Mouse (Mus musculus): ENCODE results near the gene Abr. TPM values are rescaled to one million over a fixed set of nuclear protein-coding genes. Genes with fewer than 3 reads are reported as not detected.

Gene Abr
- polyA plus RNA-seq, 1 experiment from 2014 or later: 25.8 TPM

GRCm38 (mm10) chr11:76505106-76505505, 117.0 kb downstream of the Abr start:
- Histone ChIP-seq H3K4me1 (ENCODE audit: control insufficient read depth in 2 of 2, insufficient read depth in 2 of 2, low read length in 2 of 2) (peaks cover 12 to 21% of the 10 kb centered on the region in 2 experiments; a peak in 2 of 4 replicates), H3K9me3 (ENCODE audit: control insufficient read depth, low read length) (no peaks in the 10 kb centered on the region), H3K36me3 (ENCODE audit: control insufficient read depth, insufficient read depth, low read length) (no peaks in the 10 kb centered on the region), H3K27ac (replicated peaks in 1 of 2; ENCODE audit: control insufficient read depth in 1 of 2, insufficient read depth in 1 of 2, low read depth in 2 of 2, low read length in 2 of 2) (no peak overlapping the region), H3K9ac (ENCODE audit: low read length) (no peak overlapping the region), H3K27me3 (ENCODE audit: control insufficient read depth, insufficient read depth, low read length) (no peaks in the 10 kb centered on the region), H3K4me2 (ENCODE audit: low read length) (no peak overlapping the region), H3K4me3 (ENCODE audit: control insufficient read depth in 1 of 2, insufficient read depth in 1 of 2, low read depth in 1 of 2, low read length in 2 of 2) (no peak overlapping the region)
- WGBS: 85% methylated on average over 1 of the region's 1 CpGs
- no peak for ATAC-seq (ENCODE audit: insufficient number of reproducible peaks, insufficient read depth, low FRiP score, low read depth)

GRCm38 (mm10) chr11:76504058-76504457, 118.1 kb downstream of the Abr start:
- H3K9me3 ChIP-seq (ENCODE audit: control insufficient read depth, low read length): no peaks in the 10 kb centered on the region
- H3K36me3 ChIP-seq (ENCODE audit: control insufficient read depth, insufficient read depth, low read length): no peaks in the 10 kb centered on the region
- H3K4me2 ChIP-seq (ENCODE audit: low read length): no peak overlapping the region
- 49% methylated on average over 5 of the region's 5 CpGs for WGBS
- ATAC-seq (ENCODE audit: insufficient number of reproducible peaks, insufficient read depth, low FRiP score, low read depth): no peak
- H3K27me3 ChIP-seq (ENCODE audit: control insufficient read depth, insufficient read depth, low read length): no peaks in the 10 kb centered on the region
- H3K4me3 ChIP-seq (ENCODE audit: control insufficient read depth in 1 of 2, insufficient read depth in 1 of 2, low read depth in 1 of 2, low read length in 2 of 2): no peak overlapping the region
- peaks cover 9 to 22% of the 10 kb centered on the region in 2 experiments; a peak in 3 of 4 replicates for H3K4me1 ChIP-seq (ENCODE audit: control insufficient read depth in 2 of 2, insufficient read depth in 2 of 2, low read length in 2 of 2)
- no peak overlapping the region for H3K27ac ChIP-seq (replicated peaks in 1 of 2; ENCODE audit: control insufficient read depth in 1 of 2, insufficient read depth in 1 of 2, low read depth in 2 of 2, low read length in 2 of 2)
- no peak overlapping the region for H3K9ac ChIP-seq (ENCODE audit: low read length)

GRCm38 (mm10) chr11:76499987-76500386, 122.1 kb downstream of the Abr start:
- Histone ChIP-seq H3K27ac (replicated peaks in 1 of 2; ENCODE audit: control insufficient read depth in 1 of 2, insufficient read depth in 1 of 2, low read depth in 2 of 2, low read length in 2 of 2) (peak overlapping the region; percentile 6 to 7; a peak in 1 of 4 replicates), H3K9me3 (ENCODE audit: control insufficient read depth, low read length) (no peaks in the 10 kb centered on the region), H3K4me3 (ENCODE audit: control insufficient read depth in 1 of 2, insufficient read depth in 1 of 2, low read depth in 1 of 2, low read length in 2 of 2) (no peak overlapping the region), H3K27me3 (ENCODE audit: control insufficient read depth, insufficient read depth, low read length) (no peaks in the 10 kb centered on the region), H3K9ac (ENCODE audit: low read length) (no peak overlapping the region), H3K36me3 (ENCODE audit: control insufficient read depth, insufficient read depth, low read length) (no peaks in the 10 kb centered on the region), H3K4me2 (ENCODE audit: low read length) (no peak overlapping the region), H3K4me1 (ENCODE audit: control insufficient read depth in 2 of 2, insufficient read depth in 2 of 2, low read length in 2 of 2) (peaks cover 34 to 52% of the 10 kb centered on the region in 2 experiments)
- WGBS: 14% methylated on average over 1 of the region's 1 CpGs
- ATAC-seq (ENCODE audit: insufficient number of reproducible peaks, insufficient read depth, low FRiP score, low read depth): no peak

- no peak for ATAC-seq (ENCODE audit: insufficient number of reproducible peaks, insufficient read depth, low FRiP score, low read depth)
- Histone ChIP-seq H3K36me3 (ENCODE audit: control insufficient read depth, insufficient read depth, low read length) (no peaks in the 10 kb centered on the region), H3K27ac (replicated peaks in 1 of 2; ENCODE audit: control insufficient read depth in 1 of 2, insufficient read depth in 1 of 2, low read depth in 2 of 2, low read length in 2 of 2) (peak overlapping the region; percentile 6 to 7; a peak in 2 of 4 replicates), H3K9me3 (ENCODE audit: control insufficient read depth, low read length) (no peaks in the 10 kb centered on the region), H3K4me2 (ENCODE audit: low read length) (no peak overlapping the region), H3K4me1 (ENCODE audit: control insufficient read depth in 2 of 2, insufficient read depth in 2 of 2, low read length in 2 of 2) (peaks cover 34 to 52% of the 10 kb centered on the region in 2 experiments), H3K4me3 (ENCODE audit: control insufficient read depth in 1 of 2, insufficient read depth in 1 of 2, low read depth in 1 of 2, low read length in 2 of 2) (no peak overlapping the region), H3K9ac (ENCODE audit: low read length) (no peak overlapping the region), H3K27me3 (ENCODE audit: control insufficient read depth, insufficient read depth, low read length) (no peaks in the 10 kb centered on the region)
- WGBS: 40% methylated on average over 7 of the region's 7 CpGs
Measured at GRCm38 (mm10) chr11:76499564-76499963, 122.5 kb downstream of the Abr start.

- WGBS: 64% methylated on average over 4 of the region's 4 CpGs
- Histone ChIP-seq H3K36me3 (ENCODE audit: control insufficient read depth, insufficient read depth, low read length) (no peaks in the 10 kb centered on the region), H3K4me1 (ENCODE audit: control insufficient read depth in 2 of 2, insufficient read depth in 2 of 2, low read length in 2 of 2) (peaks cover 39 to 54% of the 10 kb centered on the region in 2 experiments), H3K27me3 (ENCODE audit: control insufficient read depth, insufficient read depth, low read length) (no peaks in the 10 kb centered on the region), H3K9ac (ENCODE audit: low read length) (0 out of 2 replicates have a peak overlapping the region, but pooled peaks have one; percentile 5), H3K4me3 (ENCODE audit: control insufficient read depth in 1 of 2, insufficient read depth in 1 of 2, low read depth in 1 of 2, low read length in 2 of 2) (no peak overlapping the region), H3K27ac (replicated peaks in 1 of 2; ENCODE audit: control insufficient read depth in 1 of 2, insufficient read depth in 1 of 2, low read depth in 2 of 2, low read length in 2 of 2) (peak overlapping the region in 1 of 2 experiments; percentile 39; a peak in 3 of 4 replicates), H3K4me2 (ENCODE audit: low read length) (no peak overlapping the region), H3K9me3 (ENCODE audit: control insufficient read depth, low read length) (no peaks in the 10 kb centered on the region)
- no peak for ATAC-seq (ENCODE audit: insufficient number of reproducible peaks, insufficient read depth, low FRiP score, low read depth)
Measured at GRCm38 (mm10) chr11:76497769-76498152, 124.4 kb downstream of the Abr start.

GRCm38 (mm10) chr11:76497066-76497768, 124.9 kb downstream of the Abr start:
- Histone ChIP-seq H3K9ac (ENCODE audit: low read length) (0 out of 2 replicates have a peak overlapping the region, but pooled peaks have one; percentile 5), H3K27me3 (ENCODE audit: control insufficient read depth, insufficient read depth, low read length) (no peaks in the 10 kb centered on the region), H3K9me3 (ENCODE audit: control insufficient read depth, low read length) (no peaks in the 10 kb centered on the region), H3K4me1 (ENCODE audit: control insufficient read depth in 2 of 2, insufficient read depth in 2 of 2, low read length in 2 of 2) (peaks cover 45 to 59% of the 10 kb centered on the region in 2 experiments), H3K4me3 (ENCODE audit: control insufficient read depth in 1 of 2, insufficient read depth in 1 of 2, low read depth in 1 of 2, low read length in 2 of 2) (no peak overlapping the region), H3K36me3 (ENCODE audit: control insufficient read depth, insufficient read depth, low read length) (no peaks in the 10 kb centered on the region), H3K4me2 (ENCODE audit: low read length) (no peak overlapping the region), H3K27ac (replicated peaks in 1 of 2; ENCODE audit: control insufficient read depth in 1 of 2, insufficient read depth in 1 of 2, low read depth in 2 of 2, low read length in 2 of 2) (peak overlapping the region; percentile 19 to 39; a peak in 3 of 4 replicates)
- ATAC-seq (ENCODE audit: insufficient number of reproducible peaks, insufficient read depth, low FRiP score, low read depth): no peak
- WGBS: 48% methylated on average over 9 of the region's 9 CpGs

- ATAC-seq (ENCODE audit: insufficient number of reproducible peaks, insufficient read depth, low FRiP score, low read depth): no peak
- H3K9me3 ChIP-seq (ENCODE audit: control insufficient read depth, low read length): no peaks in the 10 kb centered on the region
- H3K4me3 ChIP-seq (ENCODE audit: control insufficient read depth in 1 of 2, insufficient read depth in 1 of 2, low read depth in 1 of 2, low read length in 2 of 2): no peak overlapping the region
- no peaks in the 10 kb centered on the region for H3K36me3 ChIP-seq (ENCODE audit: control insufficient read depth, insufficient read depth, low read length)
- 0 out of 4 replicates have a peak overlapping the region, but pooled peaks of 1 of the 2 experiments have one; percentile 21 for H3K27ac ChIP-seq (replicated peaks in 1 of 2; ENCODE audit: control insufficient read depth in 1 of 2, insufficient read depth in 1 of 2, low read depth in 2 of 2, low read length in 2 of 2)
- H3K4me2 ChIP-seq (ENCODE audit: low read length): no peak overlapping the region
- 72% methylated on average over 6 of the region's 6 CpGs for WGBS
- H3K9ac ChIP-seq (ENCODE audit: low read length): no peak overlapping the region
- H3K4me1 ChIP-seq (ENCODE audit: control insufficient read depth in 2 of 2, insufficient read depth in 2 of 2, low read length in 2 of 2): peaks cover 50 to 69% of the 10 kb centered on the region in 2 experiments
- H3K27me3 ChIP-seq (ENCODE audit: control insufficient read depth, insufficient read depth, low read length): no peaks in the 10 kb centered on the region
Measured at GRCm38 (mm10) chr11:76496086-76496771, 125.9 kb downstream of the Abr start.
